Mouse (Mus musculus) testis, adult 2 months (tissue): ENCODE data around the gene Clec18a.

ENCODE experiments used
- CTCF ChIP-seq: fragments of 200-500 bp; IDR thresholded peaks from 2 replicates; pipeline ENCODE4 v1.5.1; 2012; ENCODE audit warnings: low read depth, mild to moderate bottlenecking, inconsistent platforms, low read length, moderate library complexity; ENCODE audit not compliant: control insufficient read depth, insufficient read depth, insufficient replicate concordance
- POLR2A ChIP-seq: fragments of 200-500 bp; IDR thresholded peaks from 2 replicates; pipeline ENCODE4 v1.6.1; 2012; ENCODE audit warnings: low read depth, mild to moderate bottlenecking, inconsistent platforms, low read length, moderate library complexity; ENCODE audit not compliant: control insufficient read depth

GRCm38 (mm10) chr8:111062072-111062757, 30.0 kb downstream of the Clec18a start:
- TF ChIP-seq POLR2A (no peak), CTCF (no peak)
